Mouse (Mus musculus) stomach, postnatal 0 days (tissue): ENCODE measurements at regions not wholly inside any gene's neighbourhood (a gene's known extent, or its start where the extent isn't known, plus 50 kb on each side); places are given as distances from the start of the nearest gene placed in this dataset.

Experiments used
- CTCF ChIP-seq: IDR thresholded peaks from 2 replicates; pipeline ENCODE4 v1.5.1; 2016; ENCODE audit warnings: antibody characterized with exemption, low read depth, mild to moderate bottlenecking, moderate library complexity
- EP300 ChIP-seq: optimal IDR thresholded peaks from 2 replicates; pipeline ENCODE3; 2016; ENCODE audit warnings: antibody characterized with exemption

DNA sequence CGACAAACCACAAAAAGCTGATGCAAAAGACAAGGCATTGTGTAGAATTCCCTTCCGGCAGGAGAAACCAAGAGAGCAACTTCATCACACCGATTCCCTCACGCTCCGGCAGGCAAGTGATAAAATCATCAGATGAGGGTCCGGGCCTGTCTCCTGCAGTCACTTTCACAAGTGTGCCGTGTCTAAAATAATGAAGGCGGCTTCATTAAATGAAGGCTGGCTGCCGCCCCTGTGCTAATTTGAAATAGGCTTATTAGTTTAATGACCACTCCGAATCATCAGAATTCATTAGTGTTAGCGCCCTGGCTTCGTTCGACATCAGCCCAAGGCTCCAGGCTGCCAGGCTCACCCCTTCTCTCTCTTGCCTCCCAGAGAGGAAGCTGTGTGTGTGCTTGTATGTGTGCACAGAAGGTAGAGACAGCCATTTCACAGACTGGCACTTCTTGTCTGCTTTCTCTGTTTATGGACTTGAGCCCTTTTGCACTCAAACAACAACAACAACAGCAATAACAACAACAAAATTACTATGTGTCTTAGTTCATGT, 508.3 kb upstream of the Tbx3 start:
- TF ChIP-seq CTCF (no peak), EP300 (no peak)
